Mouse (Mus musculus) liver, embryonic 15.5 days (tissue): Measurements from ENCODE around the gene Rpf2. TPM values are rescaled to one million over a fixed set of nuclear protein-coding genes. Genes with fewer than 3 reads are reported as not detected.

Experiments
- ATAC-seq: fragments of 200-750 bp; cut with Nextera tagmentation; 2 replicates; pipeline ENCODE4 v1.8.0; 2017; ENCODE audit warnings: moderate number of reproducible peaks, mild to moderate bottlenecking, moderate library complexity; ENCODE audit not compliant: insufficient read depth
- H3K27ac ChIP-seq: fragments of 300-500 bp; sonication (generic); replicated peaks from 2 replicates; pipeline ENCODE4 v1.5.1; 2015; ENCODE audit warnings: mild to moderate bottlenecking, inconsistent platforms
- H3K27me3 ChIP-seq: fragments of 300-500 bp; sonication (generic); 2 replicates; pipeline ENCODE4 v1.6.1; 2015; ENCODE audit warnings: mild to moderate bottlenecking, inconsistent platforms
- H3K36me3 ChIP-seq: fragments of 300-500 bp; sonication (generic); replicated peaks from 2 replicates; pipeline ENCODE4 v1.6.1; 2015; ENCODE audit warnings: moderate library complexity, mild to moderate bottlenecking, inconsistent platforms
- H3K4me1 ChIP-seq: fragments of 300-500 bp; sonication (generic); replicated peaks from 2 replicates; pipeline ENCODE4 v1.6.1; 2015; ENCODE audit warnings: inconsistent platforms
- H3K4me2 ChIP-seq: fragments of 300-500 bp; sonication (generic); 2 replicates; pipeline ENCODE4 v1.6.1; 2015; ENCODE audit warnings: moderate library complexity, mild to moderate bottlenecking, inconsistent platforms
- H3K4me3 ChIP-seq: fragments of 300-500 bp; sonication (generic); replicated peaks from 2 replicates; pipeline ENCODE4 v1.5.1; 2015; ENCODE audit warnings: mild to moderate bottlenecking, inconsistent platforms
- H3K9ac ChIP-seq: fragments of 300-500 bp; sonication (generic); 2 replicates; pipeline ENCODE4 v1.6.1; 2015; ENCODE audit warnings: moderate library complexity, mild to moderate bottlenecking, inconsistent platforms
- H3K9me3 ChIP-seq: fragments of 300-500 bp; sonication (generic); replicated peaks from 2 replicates; pipeline ENCODE4 v1.6.1; 2016; ENCODE audit warnings: inconsistent platforms
- WGBS: fragments of 180-500 bp; shearing (Covaris S2); methylation state at CpG from one replicate; pipeline ENCODE4 v1.1.7; 2015; ENCODE audit warnings: mixed read lengths; ENCODE audit not compliant: insufficient replicate concordance; 5-methylcytosine and 5-hydroxymethylcytosine counted together
- polyA plus RNA-seq: library from polyadenylated mRNA; unstranded; fragments of >200 nt; fragmentation: Nextera tagmentation; extraction: Ambion mirVana; gene quantifications from 2 replicates; pipeline ENCODE4 v1.2.1, GENCODE M21; 2015

Rpf2 gene
- 28.0 and 32.8 TPM in 2 replicates for polyA plus RNA-seq

DNA sequence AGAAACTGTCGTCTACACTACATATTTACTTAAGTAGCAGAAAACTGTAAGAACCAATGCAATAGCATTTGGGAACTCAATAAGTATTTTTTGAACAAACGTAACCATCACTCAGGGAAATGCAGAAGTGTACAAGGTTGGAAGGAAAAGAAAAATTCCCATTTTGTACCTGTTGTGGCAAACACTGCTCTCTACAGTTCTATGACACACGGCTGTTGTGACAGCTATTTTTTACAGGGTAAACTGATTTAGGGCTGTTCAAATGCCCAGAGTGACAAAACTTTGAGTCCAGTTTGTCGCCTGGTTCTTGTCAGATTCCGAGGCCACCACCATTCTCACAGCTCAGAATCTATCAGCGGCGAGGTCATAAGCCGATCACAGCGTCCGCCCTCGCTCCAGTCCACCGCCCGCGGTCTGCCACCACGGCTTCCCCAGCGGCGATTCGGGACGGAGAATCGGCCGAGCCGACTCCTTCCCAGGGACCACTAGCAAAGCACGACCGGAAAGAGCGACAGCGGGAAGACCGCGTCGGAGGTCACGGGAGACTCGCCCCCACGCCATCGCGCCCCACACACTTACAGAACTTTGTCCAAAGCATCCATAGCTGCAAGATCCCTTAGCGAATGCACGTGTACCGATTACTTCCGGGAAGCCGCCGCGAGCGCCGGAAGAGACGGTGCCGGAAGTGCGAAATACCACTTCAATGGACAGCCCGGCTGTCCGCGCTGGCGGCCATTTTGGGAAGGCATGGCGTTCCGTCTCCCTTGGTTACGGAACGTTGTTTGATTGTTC lies at the start of gene Rpf2:
TSS of gene Rpf2 (minus strand) at position 663 of the 792 bp plus-strand sequence.
- 0 out of 2 replicates have a peak, but pooled peaks cover 5% of the 10 kb centered on the region for H3K27me3 ChIP-seq
- H3K4me1 ChIP-seq, result peaks cover 14% of the 10 kb centered on the region
- under 1% methylated on average over 54 of the region's 54 CpGs for WGBS
- ATAC-seq, result peak; percentile 81
- H3K4me3 ChIP-seq, result peak within 1 kb of the TSS; percentile 86
- H3K9me3 ChIP-seq, result no peaks in the 10 kb centered on the region
- H3K4me2 ChIP-seq, result peak within 1 kb of the TSS; percentile 87
- H3K9ac ChIP-seq, result peak within 1 kb of the TSS; percentile 72
- H3K36me3 ChIP-seq, result peaks cover 56% of the 10 kb centered on the region
- H3K27ac ChIP-seq, result peak within 1 kb of the TSS; percentile 74

DNA sequence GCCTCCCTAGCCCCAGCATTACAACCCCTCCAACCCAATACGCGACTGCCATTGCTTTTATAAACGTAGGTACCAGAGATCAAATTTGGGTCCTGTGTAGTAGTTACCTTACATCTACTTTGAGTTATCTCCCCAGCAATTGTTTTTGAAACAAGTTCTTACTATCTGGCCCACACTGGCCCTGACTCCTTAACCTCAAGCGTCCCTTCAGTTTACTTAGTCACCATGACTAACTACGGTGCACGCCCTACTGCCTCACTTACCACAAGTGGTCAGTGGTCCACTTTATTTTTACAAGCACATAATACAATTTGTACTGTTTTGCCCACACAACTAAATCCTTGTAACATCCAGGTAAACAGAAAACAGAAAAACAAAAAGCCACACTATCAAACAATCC lies 45.8 kb upstream of the Rpf2 start:
- H3K36me3 ChIP-seq, result peaks cover 53% of the 10 kb centered on the region
- ATAC-seq, result no peak

GRCm38 (mm10) chr10:40286767-40287166 lies 39.9 kb upstream of the Rpf2 start:
- Histone ChIP-seq H3K4me2 (no peak overlapping the region), H3K4me1 (no peaks in the 10 kb centered on the region; the same call in 1 of the 2 replicates), H3K36me3 (peaks cover 53% of the 10 kb centered on the region), H3K27me3 (no peaks in the 10 kb centered on the region), H3K9ac (no peak overlapping the region), H3K9me3 (no peaks in the 10 kb centered on the region), H3K4me3 (no peak overlapping the region), H3K27ac (no peak overlapping the region)
- WGBS, result 47% methylated on average over 1 of the region's 1 CpGs
- no peak for ATAC-seq

More for the DNA sequence above, 45.8 kb upstream of the Rpf2 start:
- H3K27me3 ChIP-seq, result no peaks in the 10 kb centered on the region
- no peak overlapping the region for H3K4me2 ChIP-seq
- 83% methylated on average over 6 of the region's 6 CpGs for WGBS
- H3K4me1 ChIP-seq, result peaks cover 38% of the 10 kb centered on the region
- no peak overlapping the region for H3K4me3 ChIP-seq
- H3K27ac ChIP-seq, result no peak overlapping the region
- no peak overlapping the region for H3K9ac ChIP-seq
- no peaks in the 10 kb centered on the region for H3K9me3 ChIP-seq

GRCm38 (mm10) chr10:40285571-40285970 lies 38.7 kb upstream of the Rpf2 start:
- no peak for ATAC-seq

DNA sequence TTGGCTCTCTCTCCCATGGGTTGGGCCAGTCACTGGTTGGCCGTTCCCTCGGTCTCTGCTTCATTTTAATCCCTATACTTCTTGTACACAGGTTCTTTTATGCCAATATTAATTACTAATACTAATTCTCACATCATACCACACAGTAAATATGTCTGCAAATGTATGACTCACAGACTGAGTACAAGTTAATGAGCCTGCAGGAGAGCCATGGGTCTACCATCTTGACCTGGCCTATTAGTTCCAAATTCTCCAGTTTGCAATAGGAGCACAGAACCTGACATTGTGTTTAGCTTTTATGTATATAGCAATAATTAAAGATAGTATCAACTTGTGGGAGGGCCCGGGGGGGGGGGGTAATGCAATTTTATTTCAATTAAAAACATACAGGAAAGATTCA lies 38.2 kb upstream of the Rpf2 start:
- Histone ChIP-seq H3K27ac (no peak overlapping the region), H3K36me3 (peaks cover 35% of the 10 kb centered on the region), H3K27me3 (no peaks in the 10 kb centered on the region), H3K4me3 (no peak overlapping the region), H3K4me1 (no peaks in the 10 kb centered on the region; the same call in 1 of the 2 replicates), H3K4me2 (no peak overlapping the region), H3K9ac (no peak overlapping the region), H3K9me3 (no peaks in the 10 kb centered on the region)
- no peak for ATAC-seq
- WGBS, result 83% methylated on average over 3 of the region's 3 CpGs

More at GRCm38 (mm10) chr10:40285571-40285970, 38.7 kb upstream of the Rpf2 start:
- H3K4me2 ChIP-seq, result no peak overlapping the region
- H3K36me3 ChIP-seq, result peaks cover 41% of the 10 kb centered on the region
- H3K9me3 ChIP-seq, result no peaks in the 10 kb centered on the region
- 64% methylated on average over 1 of the region's 1 CpGs for WGBS
- no peak overlapping the region for H3K27ac ChIP-seq
- H3K9ac ChIP-seq, result no peak overlapping the region
- H3K4me3 ChIP-seq, result no peak overlapping the region
- H3K4me1 ChIP-seq, result no peaks in the 10 kb centered on the region; the same call in 1 of the 2 replicates
- H3K27me3 ChIP-seq, result no peaks in the 10 kb centered on the region

- ATAC-seq, result no peak
- Histone ChIP-seq H3K4me2 (no peak overlapping the region), H3K9me3 (no peaks in the 10 kb centered on the region), H3K27me3 (no peaks in the 10 kb centered on the region), H3K4me3 (no peak overlapping the region), H3K4me1 (no peaks in the 10 kb centered on the region; the same call in 1 of the 2 replicates), H3K9ac (no peak overlapping the region), H3K27ac (no peak overlapping the region), H3K36me3 (peaks cover 28% of the 10 kb centered on the region)
- WGBS, result 88% methylated on average over 10 of the region's 10 CpGs
Observed at GRCm38 (mm10) chr10:40284179-40284831, 37.5 kb upstream of the Rpf2 start.

DNA sequence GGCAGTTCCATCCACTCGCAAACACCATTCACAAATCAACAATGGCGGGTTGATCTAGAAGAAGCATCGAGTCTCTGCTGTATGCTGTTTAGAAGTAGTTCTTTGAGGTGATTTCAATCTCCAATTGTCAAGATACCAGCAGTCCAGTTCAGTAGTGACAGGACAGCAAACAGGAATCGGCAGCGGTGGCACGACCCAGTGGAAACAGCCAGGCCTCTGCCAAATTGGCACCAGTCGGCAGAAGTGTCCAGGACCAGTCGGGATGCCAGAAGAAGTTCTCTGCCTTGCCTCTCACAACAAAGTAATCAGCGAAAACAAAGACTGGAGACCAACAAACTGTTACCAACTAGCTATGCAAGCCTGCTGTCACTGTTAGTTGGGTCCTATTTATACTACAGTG lies 36.8 kb upstream of the Rpf2 start:
- Histone ChIP-seq H3K36me3 (peaks cover 27% of the 10 kb centered on the region), H3K9me3 (no peaks in the 10 kb centered on the region), H3K4me1 (peaks cover 6% of the 10 kb centered on the region), H3K27ac (no peak overlapping the region), H3K9ac (no peak overlapping the region), H3K4me2 (no peak overlapping the region), H3K4me3 (no peak overlapping the region), H3K27me3 (no peaks in the 10 kb centered on the region)
- 88% methylated on average over 9 of the region's 9 CpGs for whole genome bisulfite sequencing
- ATAC-seq, result no peak

DNA sequence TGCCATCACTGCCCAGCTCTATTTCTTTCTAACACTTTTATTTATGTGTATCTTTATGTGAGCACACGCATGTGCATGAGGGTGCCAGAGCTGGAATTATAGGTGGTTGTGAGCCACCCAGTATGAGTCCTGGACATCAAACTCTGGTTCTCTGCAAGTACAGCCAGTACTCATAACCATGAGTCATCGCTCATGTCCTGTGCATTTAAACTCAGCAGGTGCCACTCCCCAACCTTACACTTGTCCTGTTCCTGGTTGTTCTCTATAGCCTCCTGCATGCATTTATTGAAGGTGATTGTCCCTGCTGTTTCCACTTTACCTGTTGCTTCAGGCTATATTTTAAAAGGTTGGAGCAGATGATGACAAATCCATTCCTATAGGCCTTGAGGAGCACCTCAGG lies 34.7 kb upstream of the Rpf2 start:
- Histone ChIP-seq H3K36me3 (peaks cover 20% of the 10 kb centered on the region), H3K4me3 (no peak overlapping the region), H3K4me2 (no peak overlapping the region), H3K9ac (no peak overlapping the region), H3K4me1 (peaks cover 14% of the 10 kb centered on the region), H3K27ac (no peak overlapping the region), H3K27me3 (no peaks in the 10 kb centered on the region), H3K9me3 (no peaks in the 10 kb centered on the region)
- ATAC-seq, result no peak
- WGBS, result 77% methylated on average over 2 of the region's 2 CpGs

DNA sequence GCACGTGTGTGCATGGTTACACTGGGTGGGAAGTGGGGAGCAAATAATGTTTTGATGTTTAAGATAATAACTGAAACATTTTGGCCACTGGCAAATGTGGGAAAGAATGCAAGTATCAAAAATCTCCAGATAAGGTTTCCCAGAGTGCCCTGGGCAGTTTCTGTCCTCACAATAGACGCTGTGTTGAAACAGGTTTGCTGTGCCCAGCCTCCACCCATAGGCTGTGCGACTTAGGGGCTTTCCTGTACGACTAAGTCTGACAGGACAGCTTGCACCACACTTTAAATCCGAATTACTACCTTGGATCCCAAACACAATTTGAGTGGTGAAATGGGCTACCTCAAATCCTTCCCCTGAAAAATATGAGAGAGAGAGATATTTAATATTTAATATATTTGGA lies 31.5 kb upstream of the Rpf2 start:
- H3K36me3 ChIP-seq, result no peaks in the 10 kb centered on the region
- 46% methylated on average over 5 of the region's 5 CpGs for WGBS
- no peaks in the 10 kb centered on the region for H3K27me3 ChIP-seq
- H3K9ac ChIP-seq, result no peak overlapping the region
- no peak overlapping the region for H3K4me2 ChIP-seq
- no peak for ATAC-seq
- no peak overlapping the region for H3K4me3 ChIP-seq
- H3K27ac ChIP-seq, result no peak overlapping the region
- peaks cover 42% of the 10 kb centered on the region for H3K4me1 ChIP-seq
- no peaks in the 10 kb centered on the region for H3K9me3 ChIP-seq

- H3K4me2 ChIP-seq, result peak overlapping the region; percentile 23
- H3K9ac ChIP-seq, result no peak overlapping the region
- whole genome bisulfite sequencing, result 21% methylated on average over 7 of the region's 7 CpGs
- H3K27me3 ChIP-seq, result no peaks in the 10 kb centered on the region
- no peak for ATAC-seq
- H3K4me3 ChIP-seq, result no peak overlapping the region
- H3K36me3 ChIP-seq, result no peaks in the 10 kb centered on the region
- peak overlapping the region; percentile 58 for H3K27ac ChIP-seq
- H3K4me1 ChIP-seq, result peaks cover 49% of the 10 kb centered on the region
- no peaks in the 10 kb centered on the region for H3K9me3 ChIP-seq
Observed at GRCm38 (mm10) chr10:40275991-40276390, 29.2 kb upstream of the Rpf2 start.

DNA sequence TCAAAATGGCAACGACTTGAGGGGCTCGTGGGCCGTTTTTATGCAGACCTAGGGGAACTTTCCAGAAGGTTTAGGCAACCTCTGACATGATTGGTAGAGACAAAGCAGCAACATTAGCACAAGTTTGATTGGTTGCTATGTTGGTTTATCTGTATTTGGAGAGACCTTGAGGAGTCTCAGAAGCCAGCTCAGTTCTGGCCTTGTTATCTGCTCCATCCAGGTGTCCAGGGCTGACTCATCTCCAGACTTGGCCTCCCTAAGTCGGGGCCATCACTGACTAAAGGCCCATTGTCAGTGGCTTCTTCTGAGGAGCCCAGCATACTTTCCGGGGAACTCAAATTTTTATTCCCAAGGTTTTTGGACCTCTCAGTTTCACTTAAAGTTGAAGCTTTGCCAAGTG lies 27.1 kb upstream of the Rpf2 start:
- peak overlapping the region; percentile 59 for H3K4me2 ChIP-seq
- peak overlapping the region; percentile 84 for H3K27ac ChIP-seq
- H3K4me3 ChIP-seq, result no peak overlapping the region
- no peaks in the 10 kb centered on the region for H3K9me3 ChIP-seq
- H3K27me3 ChIP-seq, result no peaks in the 10 kb centered on the region
- H3K4me1 ChIP-seq, result peaks cover 46% of the 10 kb centered on the region
- no peaks in the 10 kb centered on the region for H3K36me3 ChIP-seq
- 27% methylated on average over 5 of the region's 5 CpGs for WGBS
- peak; percentile 100 for ATAC-seq
- H3K9ac ChIP-seq, result no peak overlapping the region
